Mouse (Mus musculus) embryonic facial prominence, embryonic 10.5 days (tissue): Measurements from ENCODE around the gene Rras2. TPM values are rescaled to one million over a fixed set of nuclear protein-coding genes. Genes with fewer than 3 reads are reported as not detected.

Experiments
- DNase-seq: peaks from one replicate; pipeline ENCODE4 v3.0.0-alpha.2; 2017; ENCODE audit warnings: low spot score
- H3K27ac ChIP-seq: fragments of 300-500 bp; sonication (generic); replicated peaks from 2 replicates; pipeline ENCODE4 v1.5.1; 2016; ENCODE audit warnings: mild to moderate bottlenecking
- H3K27me3 ChIP-seq: fragments of 300-500 bp; sonication (generic); replicated peaks from 2 replicates; pipeline ENCODE4 v1.6.1; 2016; ENCODE audit warnings: low read depth, mild to moderate bottlenecking; ENCODE audit not compliant: poor library complexity, severe bottlenecking
- H3K36me3 ChIP-seq: fragments of 300-500 bp; sonication (generic); replicated peaks from 2 replicates; pipeline ENCODE4 v1.6.1; 2016; ENCODE audit warnings: mild to moderate bottlenecking, moderate library complexity
- H3K4me1 ChIP-seq: fragments of 300-500 bp; sonication (generic); 2 replicates; pipeline ENCODE4 v1.6.1; 2016
- H3K4me3 ChIP-seq: fragments of 300-500 bp; sonication (generic); 2 replicates; pipeline ENCODE4 v1.5.1; 2016; ENCODE audit warnings: mild to moderate bottlenecking, moderate library complexity
- H3K9me3 ChIP-seq: fragments of 300-500 bp; sonication (generic); 2 replicates; pipeline ENCODE4 v1.6.1; 2016; ENCODE audit warnings: mild to moderate bottlenecking
- WGBS: fragments of 180-500 bp; shearing (Covaris S2); methylation state at CpG from one replicate; pipeline ENCODE4 v1.1.7; 2016; 5-methylcytosine and 5-hydroxymethylcytosine counted together
- polyA plus RNA-seq: library from polyadenylated mRNA; unstranded; fragments of >200 nt; fragmentation: Nextera tagmentation; extraction: Ambion mirVana; gene quantifications from 2 replicates; pipeline ENCODE4 v1.2.1, GENCODE M21; 2016

Rras2 gene
- polyA plus RNA-seq, 1 experiment from 2014 or later = 26.9 TPM

DNA sequence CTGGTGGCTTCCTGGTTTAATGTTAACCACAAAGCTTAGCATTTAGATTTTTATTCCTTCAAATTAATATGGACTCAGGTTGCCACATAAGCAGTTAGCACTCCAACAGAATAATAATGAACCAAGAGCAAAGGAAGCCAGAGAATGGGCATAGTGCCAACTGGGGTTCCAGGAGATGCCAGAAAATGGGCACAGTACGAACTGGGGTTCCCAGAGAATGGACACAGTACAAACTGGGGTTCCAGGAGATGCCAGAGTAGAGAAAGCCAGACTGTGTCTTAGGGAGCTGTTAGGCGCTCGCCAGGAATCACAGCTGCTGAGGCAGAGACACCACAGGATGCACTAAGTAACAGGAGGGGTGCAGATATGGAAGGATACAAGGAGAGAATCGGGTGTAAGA is 80.3 kb downstream of the Rras2 start:
- H3K4me1 ChIP-seq = no peaks in the 10 kb centered on the region
- no peak overlapping the region for H3K4me3 ChIP-seq
- H3K36me3 ChIP-seq = peaks cover 34% of the 10 kb centered on the region
- DNase-seq = no peak
- no peaks in the 10 kb centered on the region for H3K9me3 ChIP-seq
- no peak overlapping the region for H3K27ac ChIP-seq
- 90% methylated on average over 4 of the region's 4 CpGs for WGBS
- H3K27me3 ChIP-seq = no peaks in the 10 kb centered on the region

GRCm38 (mm10) chr7:114029596-114029995 is 88.0 kb downstream of the Rras2 start:
- no peak for DNase-seq
- 88% methylated on average over 6 of the region's 6 CpGs for WGBS
- peaks cover 8% of the 10 kb centered on the region; the same call in 1 of the 2 replicates for H3K36me3 ChIP-seq

GRCm38 (mm10) chr7:114028828-114029227 is 88.8 kb downstream of the Rras2 start:
- H3K36me3 ChIP-seq = peaks cover 8% of the 10 kb centered on the region; the same call in 1 of the 2 replicates
- WGBS = 94% methylated on average over 5 of the region's 5 CpGs
- H3K27me3 ChIP-seq = no peaks in the 10 kb centered on the region
- no peak overlapping the region for H3K27ac ChIP-seq
- H3K9me3 ChIP-seq = no peaks in the 10 kb centered on the region
- H3K4me1 ChIP-seq = no peaks in the 10 kb centered on the region
- no peak for DNase-seq
- H3K4me3 ChIP-seq = no peak overlapping the region

More at GRCm38 (mm10) chr7:114029596-114029995, 88.0 kb downstream of the Rras2 start:
- H3K9me3 ChIP-seq = no peaks in the 10 kb centered on the region
- H3K4me1 ChIP-seq = no peaks in the 10 kb centered on the region
- no peaks in the 10 kb centered on the region for H3K27me3 ChIP-seq
- H3K4me3 ChIP-seq = no peak overlapping the region
- H3K27ac ChIP-seq = no peak overlapping the region

- Histone ChIP-seq H3K4me3 (no peak overlapping the region), H3K36me3 (0 out of 2 replicates have a peak, but pooled peaks cover 3% of the 10 kb centered on the region), H3K27me3 (no peaks in the 10 kb centered on the region), H3K4me1 (peaks cover 6% of the 10 kb centered on the region; the same call in 1 of the 2 replicates), H3K9me3 (no peaks in the 10 kb centered on the region), H3K27ac (no peak overlapping the region)
- WGBS = 93% methylated on average over 3 of the region's 3 CpGs
- DNase-seq = no peak
Observed at GRCm38 (mm10) chr7:114027406-114027805, 90.2 kb downstream of the Rras2 start.

- H3K4me1 ChIP-seq = peaks cover 8% of the 10 kb centered on the region
- H3K9me3 ChIP-seq = no peaks in the 10 kb centered on the region
- no peak for DNase-seq
- H3K36me3 ChIP-seq = 0 out of 2 replicates have a peak, but pooled peaks cover 3% of the 10 kb centered on the region
- no peak overlapping the region for H3K4me3 ChIP-seq
- H3K27me3 ChIP-seq = no peaks in the 10 kb centered on the region
- 89% methylated on average over 8 of the region's 8 CpGs for WGBS
- H3K27ac ChIP-seq = no peak overlapping the region
Observed at GRCm38 (mm10) chr7:114026923-114027322, 90.7 kb downstream of the Rras2 start.

DNA sequence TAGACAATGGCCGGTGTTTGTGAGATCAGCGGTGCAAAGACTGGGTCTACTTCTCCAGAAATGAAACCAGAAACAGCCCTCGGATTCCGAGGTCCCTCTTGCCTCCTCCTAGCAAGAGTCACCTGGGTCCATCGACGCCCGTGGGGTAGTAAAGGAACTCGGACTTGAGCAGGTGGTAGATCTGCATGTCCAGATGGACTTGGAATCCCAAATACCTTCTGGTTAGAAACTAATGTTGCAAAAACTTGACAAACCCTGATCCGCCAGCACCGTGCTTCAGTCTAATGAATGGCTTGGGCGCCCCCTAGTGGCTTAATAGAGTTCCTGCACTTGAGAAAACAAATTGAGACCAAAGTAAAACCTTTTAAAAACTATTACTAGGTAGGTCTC is 96.9 kb downstream of the Rras2 start:
- 5% methylated on average over 11 of the region's 11 CpGs for WGBS
- H3K27me3 ChIP-seq = 0 out of 2 replicates have a peak, but pooled peaks cover 8% of the 10 kb centered on the region
- peak; percentile 79 for DNase-seq
- H3K4me3 ChIP-seq = peak overlapping the region; percentile 55
- 0 out of 2 replicates have a peak overlapping the region, but pooled peaks have one; percentile 61 for H3K27ac ChIP-seq
- no peaks in the 10 kb centered on the region for H3K36me3 ChIP-seq
- peaks cover 20% of the 10 kb centered on the region for H3K4me1 ChIP-seq
- H3K9me3 ChIP-seq = no peaks in the 10 kb centered on the region

- H3K27ac ChIP-seq = 0 out of 2 replicates have a peak overlapping the region, but pooled peaks have one; percentile 61
- DNase-seq = no peak
- peaks cover 20% of the 10 kb centered on the region for H3K4me1 ChIP-seq
- no peaks in the 10 kb centered on the region for H3K9me3 ChIP-seq
- 0 out of 2 replicates have a peak, but pooled peaks cover 8% of the 10 kb centered on the region for H3K27me3 ChIP-seq
- peak overlapping the region; percentile 55 for H3K4me3 ChIP-seq
- no peaks in the 10 kb centered on the region for H3K36me3 ChIP-seq
- 12% methylated on average over 11 of the region's 11 CpGs for WGBS
Observed at GRCm38 (mm10) chr7:114020057-114020703, 97.4 kb downstream of the Rras2 start.

DNA sequence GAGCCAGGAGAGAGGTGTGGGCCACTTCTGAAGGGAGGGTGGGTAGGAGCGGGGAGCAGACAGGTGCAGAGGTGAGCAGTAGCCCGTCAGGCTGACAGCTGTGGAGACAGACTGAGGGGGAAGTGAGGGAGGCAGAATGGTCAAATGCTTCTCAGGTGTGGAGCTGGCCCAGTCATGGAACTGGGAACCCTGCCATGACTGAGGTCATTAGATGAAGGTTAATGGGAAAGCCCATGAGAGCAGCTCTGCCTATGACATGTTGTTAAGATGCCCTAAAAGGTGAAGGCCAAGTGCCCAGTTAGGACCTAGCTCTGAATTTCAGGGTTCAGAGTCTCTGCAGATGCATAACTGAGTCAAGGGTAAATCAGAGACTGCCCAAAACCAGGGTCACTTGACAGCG is 98.7 kb downstream of the Rras2 start:
- WGBS = 82% methylated on average over 3 of the region's 3 CpGs
- H3K4me1 ChIP-seq = peaks cover 20% of the 10 kb centered on the region
- H3K4me3 ChIP-seq = no peak overlapping the region
- H3K9me3 ChIP-seq = no peaks in the 10 kb centered on the region
- H3K27ac ChIP-seq = no peak overlapping the region
- H3K27me3 ChIP-seq = 0 out of 2 replicates have a peak, but pooled peaks cover 8% of the 10 kb centered on the region
- H3K36me3 ChIP-seq = no peaks in the 10 kb centered on the region
- no peak for DNase-seq

DNA sequence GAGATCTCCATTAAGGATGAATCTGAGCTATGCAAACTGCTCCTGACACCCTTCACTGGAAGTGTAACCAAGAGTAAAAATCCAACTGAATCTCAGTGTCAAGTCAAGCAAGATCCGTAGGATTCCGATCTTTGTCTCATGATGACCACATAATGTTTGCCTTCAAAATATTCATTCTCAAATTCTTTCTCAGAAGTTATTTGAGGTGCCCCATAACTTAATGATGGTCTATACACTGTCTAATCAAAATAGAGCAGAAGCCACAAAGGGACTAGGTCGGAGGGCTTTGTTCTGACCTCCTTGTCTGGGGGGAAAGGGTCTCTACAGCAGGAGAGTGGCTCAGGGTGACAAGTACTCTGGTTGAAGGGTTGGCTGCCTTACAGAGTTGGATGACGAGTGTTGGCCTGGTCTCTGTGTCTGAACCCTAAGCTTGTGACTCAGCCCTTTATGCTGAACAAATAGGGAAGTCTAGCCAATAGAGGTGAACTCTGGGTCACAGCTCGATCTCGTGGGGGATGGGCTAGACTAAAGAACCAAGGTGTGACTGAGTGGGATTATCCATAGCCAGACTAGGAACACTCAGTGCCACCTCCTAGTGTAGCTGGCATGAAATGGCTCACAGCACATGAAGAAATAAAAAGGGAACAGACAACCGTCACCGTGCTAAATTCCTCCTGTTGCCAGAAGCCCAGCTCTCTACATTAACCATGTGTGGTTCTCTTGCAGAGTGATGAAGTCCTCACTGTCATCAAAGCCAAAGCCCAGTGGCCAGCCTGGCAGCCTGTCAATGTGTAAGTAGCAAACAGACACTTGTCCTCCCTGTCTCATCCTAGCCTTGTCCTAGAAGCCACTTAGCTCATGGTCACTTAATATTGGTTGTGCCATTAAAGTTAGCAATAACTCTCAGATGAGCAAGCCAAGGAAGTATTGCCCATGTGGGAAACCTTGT is 101.3 kb downstream of the Rras2 start:
- no peak for DNase-seq
- Histone ChIP-seq H3K9me3 (no peaks in the 10 kb centered on the region), H3K4me3 (no peak overlapping the region), H3K27ac (no peak overlapping the region), H3K36me3 (no peaks in the 10 kb centered on the region), H3K27me3 (0 out of 2 replicates have a peak, but pooled peaks cover 8% of the 10 kb centered on the region), H3K4me1 (peaks cover 7% of the 10 kb centered on the region)
- WGBS = 85% methylated on average over 8 of the region's 8 CpGs

DNA sequence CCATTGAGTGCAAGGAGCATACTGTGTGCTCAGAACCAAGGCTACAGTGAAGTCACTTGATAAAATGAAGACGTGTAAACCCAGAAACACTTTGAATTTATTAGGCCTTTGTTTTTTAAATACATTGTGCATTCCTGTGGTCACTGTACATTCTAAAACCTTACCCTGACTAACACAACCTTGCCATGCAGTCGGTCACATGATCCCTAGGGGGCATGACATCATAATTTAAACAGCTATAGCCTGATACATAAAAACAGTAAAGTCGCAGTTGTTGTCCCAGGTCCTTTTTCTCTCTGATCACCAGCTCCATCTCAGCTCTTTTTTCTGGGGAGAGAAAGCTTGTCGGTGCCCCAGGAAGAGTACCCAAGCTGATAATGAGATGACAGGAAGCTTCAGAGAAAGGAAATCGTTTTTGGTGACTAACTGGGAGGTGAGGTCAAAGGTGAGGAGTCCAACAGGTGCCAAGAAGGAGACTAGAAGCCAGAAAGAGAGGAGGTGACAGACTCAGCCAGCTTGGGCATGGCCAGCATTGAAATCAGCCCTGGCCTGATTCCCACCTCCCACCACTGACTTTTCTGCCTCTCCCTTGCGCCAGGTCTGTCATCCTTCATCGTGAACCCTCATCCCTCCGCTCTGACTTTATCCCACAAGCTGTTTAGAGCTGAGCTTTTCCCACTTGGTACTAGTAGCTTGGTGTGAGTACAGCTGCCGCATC is 105.7 kb downstream of the Rras2 start:
- Histone ChIP-seq H3K9me3 (no peaks in the 10 kb centered on the region), H3K27ac (no peak overlapping the region), H3K4me1 (no peaks in the 10 kb centered on the region), H3K4me3 (no peak overlapping the region), H3K36me3 (no peaks in the 10 kb centered on the region), H3K27me3 (no peaks in the 10 kb centered on the region)
- no peak for DNase-seq
- WGBS = 70% methylated on average over 9 of the region's 9 CpGs

DNA sequence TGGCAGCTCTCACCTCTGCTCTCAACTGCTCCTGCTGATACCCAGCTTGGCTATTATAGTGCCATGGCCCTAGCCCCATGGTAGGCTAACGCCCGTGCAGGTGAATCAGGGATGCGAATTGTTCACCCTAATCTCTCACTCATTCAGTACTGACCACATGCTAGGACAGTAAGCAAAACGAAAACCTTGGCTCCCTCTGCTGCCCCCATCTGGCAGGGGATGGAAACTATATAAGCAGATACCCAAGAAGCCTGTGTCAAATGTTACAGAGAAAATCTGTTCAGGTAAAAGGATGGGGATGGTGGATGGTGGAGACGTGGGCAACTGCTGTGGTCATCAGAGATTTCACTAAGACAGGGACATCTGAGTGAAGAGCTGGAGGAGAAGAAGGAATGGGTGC is 110.0 kb downstream of the Rras2 start:
- DNase-seq = peak; percentile 43
- Histone ChIP-seq H3K27ac (no peak overlapping the region), H3K4me3 (no peak overlapping the region), H3K36me3 (no peaks in the 10 kb centered on the region), H3K9me3 (no peaks in the 10 kb centered on the region), H3K27me3 (0 out of 2 replicates have a peak, but pooled peaks cover 8% of the 10 kb centered on the region), H3K4me1 (peaks cover 14% of the 10 kb centered on the region)
- 67% methylated on average over 5 of the region's 5 CpGs for WGBS

DNA sequence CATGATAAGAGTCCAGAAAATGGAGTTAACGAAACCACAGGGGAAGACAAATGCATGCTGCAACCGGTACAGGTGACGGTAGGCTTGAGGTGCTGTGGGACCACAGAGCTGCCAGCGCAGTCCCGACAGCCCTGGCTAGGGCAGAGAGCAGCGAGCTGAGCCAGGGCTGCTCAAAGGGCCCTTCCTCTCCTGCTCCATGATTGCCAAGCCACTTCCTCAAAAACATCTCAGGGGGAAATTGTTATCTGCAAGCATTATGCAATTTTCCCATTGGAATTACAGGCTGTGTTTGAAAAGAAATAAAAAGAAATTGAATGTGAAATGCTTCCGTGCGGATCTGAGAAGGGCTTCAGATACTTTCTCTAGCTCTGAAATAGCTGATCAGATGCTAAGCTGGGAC is 111.1 kb downstream of the Rras2 start:
- Histone ChIP-seq H3K9me3 (no peaks in the 10 kb centered on the region), H3K27ac (no peak overlapping the region), H3K36me3 (no peaks in the 10 kb centered on the region), H3K4me3 (no peak overlapping the region), H3K27me3 (0 out of 2 replicates have a peak, but pooled peaks cover 8% of the 10 kb centered on the region), H3K4me1 (peaks cover 14% of the 10 kb centered on the region)
- 88% methylated on average over 8 of the region's 8 CpGs for WGBS
- DNase-seq = no peak
